Mouse (Mus musculus): Measurements from ENCODE around the gene Ubxn7.
A peak's percentile ranks its signal among the peaks of the same experiment; 100 is the strongest.
"Not testable (repeated sequence)": the region's sequence is repeated elsewhere in the genome, so short reads cannot be mapped to it uniquely, and the experiment has no call there.

The Ubxn7 gene

GRCm38 (mm10) chr16:32332040-32332555 lies at the start of gene Ubxn7:
Gene Ubxn7, plus strand, starts transcription at chr16:32332257.
- ATAC-seq (ENCODE audit: insufficient number of reproducible peaks, low FRiP score, low TSS enrichment) = peak; percentile 94

- no peak for ATAC-seq (ENCODE audit: insufficient number of reproducible peaks, low FRiP score, low TSS enrichment)
Observed at GRCm38 (mm10) chr16:32282608-32283007, 49.4 kb upstream of the Ubxn7 start.

GRCm38 (mm10) chr16:32291821-32292220 lies 40.2 kb upstream of the Ubxn7 start:
- no peak for ATAC-seq (ENCODE audit: insufficient number of reproducible peaks, low FRiP score, low TSS enrichment)

GRCm38 (mm10) chr16:32299617-32300016 lies 32.4 kb upstream of the Ubxn7 start:
- not testable (repeated sequence) for ATAC-seq (ENCODE audit: insufficient number of reproducible peaks, low FRiP score, low TSS enrichment)

- no peak for ATAC-seq (ENCODE audit: insufficient number of reproducible peaks, low FRiP score, low TSS enrichment)
Observed at GRCm38 (mm10) chr16:32303046-32303445, 29.0 kb upstream of the Ubxn7 start.

GRCm38 (mm10) chr16:32303886-32304285 lies 28.2 kb upstream of the Ubxn7 start:
- ATAC-seq (ENCODE audit: insufficient number of reproducible peaks, low FRiP score, low TSS enrichment) = no peak

GRCm38 (mm10) chr16:32311970-32312369 lies 20.1 kb upstream of the Ubxn7 start:
- no peak for ATAC-seq (ENCODE audit: insufficient number of reproducible peaks, low FRiP score, low TSS enrichment)

- no peak for ATAC-seq (ENCODE audit: insufficient number of reproducible peaks, low FRiP score, low TSS enrichment)
Observed at GRCm38 (mm10) chr16:32312386-32312785, 19.7 kb upstream of the Ubxn7 start.

GRCm38 (mm10) chr16:32312859-32313258 lies 19.2 kb upstream of the Ubxn7 start:
- ATAC-seq (ENCODE audit: insufficient number of reproducible peaks, low FRiP score, low TSS enrichment) = no peak

GRCm38 (mm10) chr16:32316601-32317000 lies 15.5 kb upstream of the Ubxn7 start:
- no peak for ATAC-seq (ENCODE audit: insufficient number of reproducible peaks, low FRiP score, low TSS enrichment)

- ATAC-seq (ENCODE audit: insufficient number of reproducible peaks, low FRiP score, low TSS enrichment) = no peak
Observed at GRCm38 (mm10) chr16:32323953-32324352, 8.1 kb upstream of the Ubxn7 start.

GRCm38 (mm10) chr16:32330876-32331670 lies 984 bp upstream of the Ubxn7 start:
- ATAC-seq (ENCODE audit: insufficient number of reproducible peaks, low FRiP score, low TSS enrichment) = no peak

GRCm38 (mm10) chr16:32332556-32333511 lies 777 bp downstream of the Ubxn7 start:
- ATAC-seq (ENCODE audit: insufficient number of reproducible peaks, low FRiP score, low TSS enrichment) = peak; percentile 45

GRCm38 (mm10) chr16:32335146-32335545 lies 3.1 kb downstream of the Ubxn7 start:
- ATAC-seq (ENCODE audit: insufficient number of reproducible peaks, low FRiP score, low TSS enrichment) = no peak

- no peak for ATAC-seq (ENCODE audit: insufficient number of reproducible peaks, low FRiP score, low TSS enrichment)
Observed at GRCm38 (mm10) chr16:32336026-32336780, 4.1 kb downstream of the Ubxn7 start.

GRCm38 (mm10) chr16:32337001-32337400 lies 4.9 kb downstream of the Ubxn7 start:
- no peak for ATAC-seq (ENCODE audit: insufficient number of reproducible peaks, low FRiP score, low TSS enrichment)

GRCm38 (mm10) chr16:32340451-32340850 lies 8.4 kb downstream of the Ubxn7 start:
- no peak for ATAC-seq (ENCODE audit: insufficient number of reproducible peaks, low FRiP score, low TSS enrichment)

GRCm38 (mm10) chr16:32345521-32345920 lies 13.5 kb downstream of the Ubxn7 start:
- no peak for ATAC-seq (ENCODE audit: insufficient number of reproducible peaks, low FRiP score, low TSS enrichment)

GRCm38 (mm10) chr16:32350776-32351175 lies 18.7 kb downstream of the Ubxn7 start:
- ATAC-seq (ENCODE audit: insufficient number of reproducible peaks, low FRiP score, low TSS enrichment) = no peak; the same call in 1 of the 2 replicates

- ATAC-seq (ENCODE audit: insufficient number of reproducible peaks, low FRiP score, low TSS enrichment) = no peak
Observed at GRCm38 (mm10) chr16:32363530-32363929, 31.5 kb downstream of the Ubxn7 start.
